Mouse (Mus musculus) limb, embryonic 15.5 days (tissue): Measurements from ENCODE around the gene Pex16. TPM values are rescaled to one million over a fixed set of nuclear protein-coding genes. Genes with fewer than 3 reads are reported as not detected.
A peak's percentile ranks its signal among the peaks of the same experiment; 100 is the strongest.

Experiments
- ATAC-seq: fragments of 200-750 bp; cut with Nextera tagmentation; 2 replicates; pipeline ENCODE4 v1.8.0; 2017; ENCODE audit warnings: low read depth, moderate TSS enrichment; ENCODE audit not compliant: insufficient number of reproducible peaks, low FRiP score, low TSS enrichment
- H3K27ac ChIP-seq: fragments of 300-500 bp; sonication (generic); 2 replicates; pipeline ENCODE4 v1.5.1; 2015; ENCODE audit warnings: moderate library complexity, mild to moderate bottlenecking, inconsistent platforms
- H3K27me3 ChIP-seq: fragments of 300-500 bp; sonication (generic); 2 replicates; pipeline ENCODE4 v1.6.1; 2015; ENCODE audit warnings: inconsistent platforms
- H3K36me3 ChIP-seq: fragments of 300-500 bp; sonication (generic); 2 replicates; pipeline ENCODE4 v1.6.1; 2015; ENCODE audit warnings: inconsistent platforms
- H3K4me1 ChIP-seq: fragments of 300-500 bp; sonication (generic); 2 replicates; pipeline ENCODE4 v1.6.1; 2015; ENCODE audit warnings: inconsistent platforms
- H3K4me2 ChIP-seq: fragments of 300-500 bp; sonication (generic); 2 replicates; pipeline ENCODE4 v1.6.1; 2015; ENCODE audit warnings: mild to moderate bottlenecking, inconsistent platforms
- H3K4me3 ChIP-seq: fragments of 300-500 bp; sonication (generic); 2 replicates; pipeline ENCODE4 v1.5.1; 2015; ENCODE audit warnings: mild to moderate bottlenecking, inconsistent platforms
- H3K9ac ChIP-seq: fragments of 300-500 bp; sonication (generic); 2 replicates; pipeline ENCODE4 v1.6.1; 2015; ENCODE audit warnings: inconsistent platforms
- H3K9me3 ChIP-seq: fragments of 300-500 bp; sonication (generic); 2 replicates; pipeline ENCODE4 v1.6.1; 2016; ENCODE audit warnings: inconsistent platforms
- WGBS: fragments of 180-500 bp; shearing (Covaris S2); methylation state at CpG from one replicate; pipeline ENCODE4 v1.1.7; 2015; 5-methylcytosine and 5-hydroxymethylcytosine counted together
- polyA plus RNA-seq: library from polyadenylated mRNA; unstranded; fragments of >200 nt; fragmentation: Nextera tagmentation; extraction: Ambion mirVana; gene quantifications from 2 replicates; pipeline ENCODE4 v1.2.1, GENCODE M21; 2015

Gene Pex16
- polyA plus RNA-seq, 1 experiment from 2014 or later = 25.2 TPM

DNA sequence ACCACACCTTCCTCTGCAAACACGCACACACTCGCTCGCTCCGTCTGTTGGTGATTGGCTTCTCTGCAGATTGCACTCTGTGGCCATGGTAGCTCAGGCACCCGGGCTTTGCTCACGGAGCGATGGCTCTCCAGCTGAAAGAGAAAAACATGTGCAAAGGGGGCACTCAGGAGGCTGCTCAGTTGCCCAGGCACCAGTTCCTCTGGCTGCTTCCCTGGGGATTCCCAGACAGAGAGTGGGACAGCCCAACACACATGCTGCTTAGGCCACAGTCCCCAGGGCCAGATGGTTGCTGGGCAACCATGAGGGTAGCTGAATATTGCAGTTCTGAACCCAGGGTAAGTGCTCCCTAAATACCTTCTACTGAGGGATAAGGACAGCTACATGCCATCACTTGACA is 31.2 kb downstream of the Pex16 start:
- Histone ChIP-seq H3K27me3 (peaks cover 3% of the 10 kb centered on the region; the same call in 1 of the 2 replicates), H3K4me2 (no peak overlapping the region), H3K9me3 (no peaks in the 10 kb centered on the region), H3K4me1 (peaks cover 8% of the 10 kb centered on the region), H3K27ac (no peak overlapping the region), H3K36me3 (peaks cover 61% of the 10 kb centered on the region), H3K4me3 (no peak overlapping the region), H3K9ac (no peak overlapping the region)
- WGBS = 94% methylated on average over 7 of the region's 7 CpGs
- ATAC-seq = no peak

DNA sequence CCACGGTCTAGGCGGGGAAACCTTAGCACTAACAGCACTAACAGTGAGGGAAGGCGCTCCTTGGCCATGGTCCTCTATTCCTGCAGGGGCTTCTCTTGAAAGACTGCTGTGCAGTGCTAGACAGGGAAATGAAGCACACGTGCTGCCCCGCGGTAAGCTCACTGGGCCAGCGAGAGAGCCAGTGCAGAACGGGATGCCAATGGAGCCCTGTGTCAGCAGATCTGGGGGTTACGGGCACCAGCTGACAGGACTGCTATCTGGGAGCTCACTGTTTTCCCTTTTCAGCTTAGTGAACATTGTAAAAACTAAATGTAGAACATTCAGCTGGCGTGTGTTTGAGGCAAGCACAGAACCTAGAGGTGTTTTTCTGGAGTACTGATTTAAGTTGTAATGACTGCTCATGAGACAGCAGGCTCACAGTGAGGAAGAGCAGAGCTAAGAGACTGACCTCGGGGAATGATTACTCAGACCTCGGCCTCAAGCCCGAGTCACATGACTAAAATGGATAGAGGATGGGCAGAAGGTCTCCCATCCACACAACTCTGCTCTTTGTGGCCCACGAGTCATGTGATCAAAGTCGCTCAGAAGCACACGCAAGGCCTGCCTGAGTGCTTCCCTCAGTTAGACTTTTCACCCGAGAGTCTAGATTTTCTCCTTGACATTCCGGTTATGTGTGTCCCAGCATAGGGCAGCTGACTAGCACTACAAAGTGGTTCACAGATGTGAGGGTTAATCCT is 34.0 kb downstream of the Pex16 start:
- Histone ChIP-seq H3K36me3 (peaks cover 89% of the 10 kb centered on the region), H3K9ac (no peak overlapping the region), H3K27ac (no peak overlapping the region), H3K4me2 (no peak overlapping the region), H3K9me3 (no peaks in the 10 kb centered on the region), H3K4me3 (no peak overlapping the region), H3K4me1 (no peaks in the 10 kb centered on the region), H3K27me3 (no peaks in the 10 kb centered on the region)
- no peak for ATAC-seq
- WGBS = 91% methylated on average over 18 of the region's 18 CpGs

- H3K27ac ChIP-seq = no peak overlapping the region
- H3K9ac ChIP-seq = no peak overlapping the region
- no peak overlapping the region for H3K4me3 ChIP-seq
- H3K4me2 ChIP-seq = no peak overlapping the region
- ATAC-seq = no peak
- 94% methylated on average over 10 of the region's 10 CpGs for WGBS
- H3K36me3 ChIP-seq = peaks cover 98% of the 10 kb centered on the region
- no peaks in the 10 kb centered on the region for H3K9me3 ChIP-seq
- H3K4me1 ChIP-seq = no peaks in the 10 kb centered on the region
- no peaks in the 10 kb centered on the region for H3K27me3 ChIP-seq
Observed at GRCm38 (mm10) chr2:92411705-92412104, 37.2 kb downstream of the Pex16 start.

DNA sequence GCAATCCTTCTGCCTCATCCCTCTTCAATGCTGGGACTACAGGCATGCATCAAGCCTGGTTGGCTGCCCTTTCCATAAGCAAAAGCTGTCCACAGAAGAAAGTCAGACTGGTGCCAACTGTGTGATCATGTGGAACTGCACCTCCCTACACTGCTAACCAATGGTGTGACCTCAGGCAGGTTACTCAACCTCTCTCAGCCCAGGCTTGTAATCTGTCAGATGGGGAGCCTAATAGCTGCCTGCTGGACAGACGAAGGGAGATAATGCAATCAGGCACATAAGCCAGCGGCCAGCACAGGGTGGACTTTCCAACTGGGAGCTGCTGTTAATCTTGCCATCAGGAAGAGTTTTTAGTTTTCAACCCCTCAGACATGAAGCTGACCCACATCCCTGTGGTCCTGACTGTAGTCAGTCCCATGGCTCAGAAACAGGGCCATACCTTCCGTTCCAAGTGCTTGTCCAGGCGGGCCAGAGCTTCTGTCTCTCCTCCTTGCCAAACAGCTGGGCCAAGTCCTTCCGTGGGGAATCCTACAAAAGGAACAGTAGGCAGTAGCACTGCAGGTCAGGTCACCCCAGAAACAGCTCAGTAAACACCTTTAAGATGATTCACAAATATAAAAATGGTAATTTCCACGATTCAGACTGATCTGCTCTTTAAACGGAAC is 47.4 kb downstream of the Pex16 start:
- Histone ChIP-seq H3K4me1 (peaks cover 33% of the 10 kb centered on the region), H3K4me3 (no peak overlapping the region), H3K9me3 (no peaks in the 10 kb centered on the region), H3K9ac (no peak overlapping the region), H3K4me2 (no peak overlapping the region), H3K27me3 (no peaks in the 10 kb centered on the region), H3K36me3 (peaks cover 82% of the 10 kb centered on the region), H3K27ac (no peak overlapping the region)
- ATAC-seq = no peak
- 93% methylated on average over 7 of the region's 7 CpGs for WGBS

- peaks cover 75% of the 10 kb centered on the region for H3K36me3 ChIP-seq
- H3K27ac ChIP-seq = no peak overlapping the region
- no peak for ATAC-seq
- no peaks in the 10 kb centered on the region for H3K9me3 ChIP-seq
- peaks cover 38% of the 10 kb centered on the region for H3K4me1 ChIP-seq
- H3K9ac ChIP-seq = no peak overlapping the region
- 70% methylated on average over 10 of the region's 10 CpGs for WGBS
- H3K4me2 ChIP-seq = no peak overlapping the region
- H3K4me3 ChIP-seq = no peak overlapping the region
- no peaks in the 10 kb centered on the region for H3K27me3 ChIP-seq
Observed at GRCm38 (mm10) chr2:92422388-92423135, 48.1 kb downstream of the Pex16 start.

DNA sequence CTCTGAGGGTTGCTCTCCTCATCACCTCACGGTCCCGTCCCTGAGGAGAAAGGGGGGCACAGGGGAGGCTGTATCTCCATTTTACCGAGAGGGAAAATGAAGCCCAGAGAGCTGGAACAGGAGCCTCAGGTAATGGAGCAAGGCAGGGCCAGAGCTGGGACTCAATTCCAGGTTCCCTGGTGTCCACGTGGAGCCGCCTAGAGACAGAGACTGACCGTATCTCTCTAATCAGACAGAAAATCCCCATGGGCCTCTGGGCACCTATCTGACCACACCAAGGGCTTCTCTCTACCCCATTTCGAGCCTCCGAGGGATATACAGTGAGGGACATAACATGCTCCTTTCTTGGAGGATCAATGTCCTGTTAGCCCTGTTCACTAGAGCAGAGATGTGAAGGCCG is 48.7 kb downstream of the Pex16 start:
- H3K4me3 ChIP-seq = no peak overlapping the region
- no peak for ATAC-seq
- H3K9me3 ChIP-seq = no peaks in the 10 kb centered on the region
- H3K4me2 ChIP-seq = no peak overlapping the region
- peak overlapping the region; percentile 94; the same call in 1 of the 2 replicates for H3K27ac ChIP-seq
- peaks cover 69% of the 10 kb centered on the region for H3K36me3 ChIP-seq
- H3K27me3 ChIP-seq = no peaks in the 10 kb centered on the region
- WGBS = 90% methylated on average over 9 of the region's 9 CpGs
- H3K4me1 ChIP-seq = peaks cover 44% of the 10 kb centered on the region
- no peak overlapping the region for H3K9ac ChIP-seq

DNA sequence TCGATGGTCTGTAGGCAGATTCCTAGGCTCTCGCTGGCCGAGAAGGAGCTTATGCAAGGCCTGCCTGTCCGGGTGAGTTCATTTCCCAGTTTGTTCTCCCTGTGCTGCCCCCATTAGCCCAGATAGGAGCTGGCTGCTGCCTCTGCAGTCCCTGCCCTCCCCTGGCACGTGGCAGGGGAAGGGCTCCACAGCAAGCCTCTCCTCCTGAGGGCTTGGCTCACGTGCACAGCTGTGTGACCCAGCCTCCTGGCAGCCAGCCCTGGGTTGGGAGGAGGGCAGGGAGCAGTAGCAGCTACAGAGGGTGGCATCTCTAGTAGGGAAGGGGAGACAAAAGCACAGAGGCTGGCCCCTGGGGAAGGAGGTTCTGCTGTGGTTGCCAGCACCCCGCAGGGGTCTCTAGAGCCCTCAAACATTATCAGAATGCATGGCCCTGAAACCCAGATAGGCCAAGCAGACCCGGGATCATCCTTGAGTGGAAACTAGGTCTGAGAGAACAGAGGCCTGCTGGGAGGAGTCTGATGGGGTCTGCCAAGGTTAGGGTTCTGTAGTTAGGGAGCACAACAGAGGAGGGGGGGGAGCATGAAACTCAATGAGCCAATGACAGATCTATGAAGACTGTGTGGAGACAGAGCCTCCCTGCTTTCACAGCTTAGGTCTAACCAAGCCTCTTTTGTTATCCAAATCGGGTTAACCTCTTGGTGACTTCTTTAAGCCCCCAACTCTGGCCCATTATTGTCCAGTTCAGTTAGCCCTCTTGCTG is 49.4 kb downstream of the Pex16 start:
- Histone ChIP-seq H3K36me3 (peaks cover 61% of the 10 kb centered on the region), H3K9ac (no peak overlapping the region), H3K4me1 (peaks cover 52% of the 10 kb centered on the region), H3K4me2 (no peak overlapping the region), H3K27ac (peak overlapping the region; percentile 94), H3K4me3 (no peak overlapping the region), H3K9me3 (no peaks in the 10 kb centered on the region), H3K27me3 (no peaks in the 10 kb centered on the region)
- no peak for ATAC-seq
- WGBS = 67% methylated on average over 9 of the region's 9 CpGs

DNA sequence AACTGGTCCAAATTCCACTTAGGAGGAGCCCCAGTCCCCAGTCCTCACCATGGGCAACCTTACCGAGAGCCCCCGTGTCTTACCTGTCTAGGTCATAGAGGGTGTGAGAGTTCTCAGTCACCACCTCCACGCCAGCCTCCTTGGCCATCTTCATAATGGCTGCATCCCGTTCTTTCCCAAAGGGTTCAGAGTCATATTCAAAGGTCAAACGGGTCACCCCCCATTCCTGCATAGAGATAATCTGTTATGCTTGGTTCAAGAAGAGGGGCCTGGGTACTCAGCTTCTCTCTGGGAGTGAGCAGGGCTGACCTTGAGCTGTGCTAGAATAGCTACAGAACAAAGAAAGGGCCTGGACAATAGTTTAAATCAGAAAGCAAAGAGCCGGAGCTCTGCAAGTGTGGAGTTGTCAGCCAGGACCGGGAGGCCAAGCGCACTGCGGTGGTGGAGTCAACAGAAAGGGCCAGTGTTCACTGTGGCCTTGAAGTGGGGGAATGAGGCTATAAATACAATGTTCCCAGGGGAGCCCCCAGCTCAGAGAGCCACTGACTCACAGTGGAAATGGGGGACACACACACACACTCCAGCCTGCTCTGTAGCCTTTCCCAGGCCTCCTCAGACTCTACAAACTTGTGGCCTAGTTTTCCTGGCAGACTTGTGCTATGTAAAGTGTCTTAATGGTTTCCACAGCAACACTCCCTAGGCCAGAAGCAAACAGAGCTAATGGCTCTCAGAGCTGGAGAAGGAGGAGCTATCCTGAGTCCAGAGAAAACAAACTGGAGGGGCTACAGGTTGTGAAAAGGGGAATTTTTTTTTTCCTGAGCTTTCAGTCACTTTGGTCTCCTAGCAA is 50.2 kb downstream of the Pex16 start:
- H3K36me3 ChIP-seq = peaks cover 53% of the 10 kb centered on the region
- peak overlapping the region; percentile 94 for H3K27ac ChIP-seq
- H3K4me2 ChIP-seq = 0 out of 2 replicates have a peak overlapping the region, but pooled peaks have one; percentile 21
- 69% methylated on average over 9 of the region's 9 CpGs for WGBS
- no peaks in the 10 kb centered on the region for H3K9me3 ChIP-seq
- H3K9ac ChIP-seq = no peak overlapping the region
- no peak overlapping the region for H3K4me3 ChIP-seq
- peak; percentile 82 for ATAC-seq
- peaks cover 60% of the 10 kb centered on the region for H3K4me1 ChIP-seq
- no peaks in the 10 kb centered on the region for H3K27me3 ChIP-seq

- no peak for ATAC-seq
- H3K27me3 ChIP-seq = no peaks in the 10 kb centered on the region
- 79% methylated on average over 4 of the region's 4 CpGs for WGBS
- H3K36me3 ChIP-seq = peaks cover 46% of the 10 kb centered on the region
- no peaks in the 10 kb centered on the region for H3K9me3 ChIP-seq
- H3K4me3 ChIP-seq = no peak overlapping the region
- H3K27ac ChIP-seq = peak overlapping the region; percentile 94
- H3K9ac ChIP-seq = no peak overlapping the region
- H3K4me2 ChIP-seq = 0 out of 2 replicates have a peak overlapping the region, but pooled peaks have one; percentile 21
- peaks cover 65% of the 10 kb centered on the region for H3K4me1 ChIP-seq
Observed at GRCm38 (mm10) chr2:92425366-92425765, 50.9 kb downstream of the Pex16 start.

DNA sequence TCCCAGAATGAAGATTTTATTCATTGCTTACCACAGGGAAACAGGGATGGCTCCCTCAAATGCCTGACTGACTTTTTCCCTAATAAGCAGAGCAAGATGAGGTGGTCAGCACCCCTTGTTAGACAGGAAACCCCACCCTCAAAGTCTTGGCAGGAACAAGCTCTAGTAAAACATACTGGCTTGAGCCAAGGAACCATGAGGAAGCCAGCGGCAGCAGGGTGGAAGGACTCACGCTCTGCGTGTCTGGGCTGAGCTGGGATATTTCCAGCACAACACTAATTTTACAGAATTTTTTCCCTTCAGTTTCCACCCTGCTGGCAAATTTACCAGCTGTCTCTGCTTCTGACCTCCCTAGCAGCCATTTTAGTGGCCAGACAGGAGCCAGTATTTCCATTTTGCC is 52.0 kb downstream of the Pex16 start:
- H3K4me2 ChIP-seq = 0 out of 2 replicates have a peak overlapping the region, but pooled peaks have one; percentile 12
- H3K4me1 ChIP-seq = peaks cover 75% of the 10 kb centered on the region
- H3K4me3 ChIP-seq = no peak overlapping the region
- H3K36me3 ChIP-seq = peaks cover 36% of the 10 kb centered on the region
- H3K9me3 ChIP-seq = no peaks in the 10 kb centered on the region
- ATAC-seq = peak; percentile 66
- H3K9ac ChIP-seq = no peak overlapping the region
- no peaks in the 10 kb centered on the region for H3K27me3 ChIP-seq
- WGBS = 22% methylated on average over 3 of the region's 3 CpGs
- peak overlapping the region; percentile 94 for H3K27ac ChIP-seq

GRCm38 (mm10) chr2:92427882-92428281 is 53.4 kb downstream of the Pex16 start:
- WGBS = 29% methylated on average over 6 of the region's 6 CpGs
- no peak overlapping the region for H3K4me2 ChIP-seq
- H3K27me3 ChIP-seq = no peaks in the 10 kb centered on the region
- no peak overlapping the region for H3K4me3 ChIP-seq
- no peaks in the 10 kb centered on the region for H3K9me3 ChIP-seq
- H3K4me1 ChIP-seq = peaks cover 90% of the 10 kb centered on the region
- ATAC-seq = peak; percentile 49; the same call in 1 of the 2 replicates
- peaks cover 21% of the 10 kb centered on the region for H3K36me3 ChIP-seq
- no peak overlapping the region for H3K9ac ChIP-seq
- H3K27ac ChIP-seq = peak overlapping the region; percentile 94
